Mouse (Mus musculus): ENCODE measurements at regions not wholly inside any gene's neighbourhood (a gene's known extent, or its start where the extent isn't known, plus 50 kb on each side); places are given as distances from the start of the nearest gene placed in this dataset.
"Not testable (repeated sequence)": the region's sequence is repeated elsewhere in the genome, so short reads cannot be mapped to it uniquely, and the experiment has no call there.

- no peaks in the 10 kb centered on the region for H3K9me3 ChIP-seq (ENCODE audit: control insufficient read depth, low read length)
- ATAC-seq = no peak
- H3K27me3 ChIP-seq (replicated peaks; ENCODE audit: control insufficient read depth, insufficient read depth, low read length) = no peaks in the 10 kb centered on the region
- H3K4me2 ChIP-seq (ENCODE audit: low read length) = no peak overlapping the region
- H3K27ac ChIP-seq (ENCODE audit: low read depth, low read length) = no peak overlapping the region
- no peak overlapping the region for H3K9ac ChIP-seq (ENCODE audit: low read depth, low read length)
- H3K36me3 ChIP-seq (ENCODE audit: control insufficient read depth, insufficient read depth, low read length) = no peaks in the 10 kb centered on the region
- 65% methylated on average over 7 of the region's 7 CpGs for WGBS
- no peaks in the 10 kb centered on the region for H3K4me1 ChIP-seq (ENCODE audit: control insufficient read depth, insufficient read depth, low read depth, low read length)
- no peak overlapping the region for H3K4me3 ChIP-seq (ENCODE audit: low read length)
These were observed 551.7 kb upstream of the Ptbp2 start for GRCm38 (mm10) chr3:120335843-120336585.

GRCm38 (mm10) chr3:120307042-120307441 is 522.8 kb upstream of the Ptbp2 start:
- H3K27ac ChIP-seq (ENCODE audit: low read depth, low read length); ATAC-seq: not testable (repeated sequence)
- WGBS = 94% methylated on average over 3 of the region's 3 CpGs

GRCm38 (mm10) chr3:120305608-120306007 is 521.3 kb upstream of the Ptbp2 start:
- no peak for ATAC-seq
- Histone ChIP-seq H3K9me3 (ENCODE audit: control insufficient read depth, low read length) (no peaks in the 10 kb centered on the region), H3K4me1 (ENCODE audit: control insufficient read depth, insufficient read depth, low read depth, low read length) (no peaks in the 10 kb centered on the region), H3K27ac (ENCODE audit: low read depth, low read length) (no peak overlapping the region), H3K4me3 (ENCODE audit: low read length) (no peak overlapping the region), H3K9ac (ENCODE audit: low read depth, low read length) (no peak overlapping the region), H3K4me2 (ENCODE audit: low read length) (no peak overlapping the region), H3K36me3 (ENCODE audit: control insufficient read depth, insufficient read depth, low read length) (no peaks in the 10 kb centered on the region), H3K27me3 (replicated peaks; ENCODE audit: control insufficient read depth, insufficient read depth, low read length) (no peaks in the 10 kb centered on the region)
- 32% methylated on average over 8 of the region's 8 CpGs for WGBS

More at GRCm38 (mm10) chr3:120307042-120307441, 522.8 kb upstream of the Ptbp2 start:
- H3K27me3 ChIP-seq (replicated peaks; ENCODE audit: control insufficient read depth, insufficient read depth, low read length); H3K9ac ChIP-seq (ENCODE audit: low read depth, low read length); H3K4me3 ChIP-seq (ENCODE audit: low read length); H3K4me2 ChIP-seq (ENCODE audit: low read length); H3K9me3 ChIP-seq (ENCODE audit: control insufficient read depth, low read length); H3K36me3 ChIP-seq (ENCODE audit: control insufficient read depth, insufficient read depth, low read length); H3K4me1 ChIP-seq (ENCODE audit: control insufficient read depth, insufficient read depth, low read depth, low read length): not testable (repeated sequence)
